Mouse (Mus musculus) brain, embryonic 14.5 days (tissue): ENCODE measurements around the gene Olfr73.

ENCODE experiments used
- CTCF ChIP-seq: fragments of 200-500 bp; IDR thresholded peaks from 2 replicates; pipeline ENCODE4 v1.5.1; 2012; ENCODE audit warnings: inconsistent platforms, mild to moderate bottlenecking, moderate library complexity, borderline replicate concordance; ENCODE audit not compliant: insufficient read depth, insufficient read length; ENCODE audit errors: extremely low read depth
- POLR2A ChIP-seq: fragments of 200-500 bp; IDR thresholded peaks from 2 replicates; pipeline ENCODE4 v1.6.1; 2012; ENCODE audit warnings: mild to moderate bottlenecking, inconsistent platforms, borderline replicate concordance; ENCODE audit not compliant: poor library complexity, insufficient read depth, insufficient read length, severe bottlenecking; ENCODE audit errors: extremely low read depth

DNA sequence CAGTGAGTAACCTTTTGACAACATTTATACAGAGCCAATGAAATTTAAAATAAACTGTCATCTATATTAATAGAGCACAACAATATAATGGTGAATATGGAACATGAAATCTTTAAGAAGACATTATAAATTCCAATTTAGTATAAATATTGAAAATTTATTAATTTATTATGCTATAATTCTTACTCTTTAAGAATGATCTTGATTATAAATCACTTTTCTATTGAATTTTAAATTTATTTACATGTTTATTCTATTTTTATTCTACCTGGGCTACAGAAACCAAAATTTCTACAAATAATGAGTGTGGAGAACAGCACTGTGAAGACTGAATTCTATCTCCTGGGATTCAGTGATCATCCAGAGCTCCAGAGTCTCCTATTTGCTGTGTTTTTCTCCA is 47.7 kb downstream of the Olfr73 start, which contains the start of gene Olfr1158:
- TF ChIP-seq CTCF (no peak), POLR2A (no peak)
